Mouse (Mus musculus) myocyte (in vitro differentiated cells): ENCODE data around the gene Jkamp.

Source experiments
- MYOD1 ChIP-seq, 3 experiments: IDR thresholded peaks; one replicate each; pipeline ENCODE4 v1.6.1; 2011; ENCODE audit warnings: control low read depth in 2 of 3, low read depth in 2 of 3, mild to moderate bottlenecking in 2 of 3, moderate library complexity in 1 of 3; ENCODE audit not compliant: insufficient read length in 2 of 3, control insufficient read depth in 1 of 3
- POLR2A ChIP-seq: IDR thresholded peaks from one replicate; pipeline ENCODE4 v1.6.1; 2011; ENCODE audit warnings: low read depth, mild to moderate bottlenecking, control low read depth, moderate library complexity; ENCODE audit not compliant: insufficient read length
- USF1 ChIP-seq: IDR thresholded peaks from one replicate; pipeline ENCODE4 v1.6.1; 2011; ENCODE audit warnings: low read depth, mild to moderate bottlenecking, control low read depth, moderate library complexity

- no peak for TF ChIP-seq POLR2A
- TF ChIP-seq USF1 = no peak
- TF ChIP-seq MYOD1 (IDR thresholded peaks at IDR 0.05; ENCODE audit: control insufficient read depth in 1 of 3, insufficient read length in 2 of 3, low read depth in 2 of 3) = no peak
These were observed 907 bp downstream of the Jkamp start for GRCm38 (mm10) chr12:72086166-72086825.
